Mouse (Mus musculus) E14TG2a.4 (cell line): Measurements from ENCODE around the gene Cnot1.
A peak's percentile ranks its signal among the peaks of the same experiment; 100 is the strongest.
"Not testable (repeated sequence)": the region's sequence is repeated elsewhere in the genome, so short reads cannot be mapped to it uniquely, and the experiment has no call there.

Experiments
- H3K27me3 ChIP-seq: 2 replicates; pipeline ENCODE4 v1.6.1; 2014; ENCODE audit warnings: low read length, control low read depth; ENCODE audit not compliant: insufficient read depth
- H3K36me3 ChIP-seq: 2 replicates; pipeline ENCODE4 v1.6.1; 2014; ENCODE audit warnings: low read length, control low read depth; ENCODE audit not compliant: insufficient read depth
- H3K4me1 ChIP-seq: replicated peaks from 2 replicates; pipeline ENCODE4 v1.6.1; 2014; ENCODE audit warnings: low read depth, low read length, control low read depth
- H3K4me3 ChIP-seq: replicated peaks from 2 replicates; pipeline ENCODE4 v1.5.1; 2014; ENCODE audit warnings: mild to moderate bottlenecking, low read length
- H3K9me3 ChIP-seq: 2 replicates; pipeline ENCODE4 v1.6.1; 2014; ENCODE audit warnings: low read length, control low read depth
- CTCF ChIP-seq: conservative IDR thresholded peaks from 2 replicates; pipeline ENCODE4 v1.5.1; 2014; ENCODE audit warnings: low read length
- NANOG ChIP-seq: IDR thresholded peaks from 2 replicates; pipeline ENCODE4 v1.6.1; 2014; ENCODE audit warnings: borderline replicate concordance, low read length, mixed read lengths
- POU5F1 ChIP-seq: IDR thresholded peaks from 2 replicates; pipeline ENCODE4 v1.6.1; 2014; ENCODE audit warnings: low read length, borderline replicate concordance

The Cnot1 gene

DNA sequence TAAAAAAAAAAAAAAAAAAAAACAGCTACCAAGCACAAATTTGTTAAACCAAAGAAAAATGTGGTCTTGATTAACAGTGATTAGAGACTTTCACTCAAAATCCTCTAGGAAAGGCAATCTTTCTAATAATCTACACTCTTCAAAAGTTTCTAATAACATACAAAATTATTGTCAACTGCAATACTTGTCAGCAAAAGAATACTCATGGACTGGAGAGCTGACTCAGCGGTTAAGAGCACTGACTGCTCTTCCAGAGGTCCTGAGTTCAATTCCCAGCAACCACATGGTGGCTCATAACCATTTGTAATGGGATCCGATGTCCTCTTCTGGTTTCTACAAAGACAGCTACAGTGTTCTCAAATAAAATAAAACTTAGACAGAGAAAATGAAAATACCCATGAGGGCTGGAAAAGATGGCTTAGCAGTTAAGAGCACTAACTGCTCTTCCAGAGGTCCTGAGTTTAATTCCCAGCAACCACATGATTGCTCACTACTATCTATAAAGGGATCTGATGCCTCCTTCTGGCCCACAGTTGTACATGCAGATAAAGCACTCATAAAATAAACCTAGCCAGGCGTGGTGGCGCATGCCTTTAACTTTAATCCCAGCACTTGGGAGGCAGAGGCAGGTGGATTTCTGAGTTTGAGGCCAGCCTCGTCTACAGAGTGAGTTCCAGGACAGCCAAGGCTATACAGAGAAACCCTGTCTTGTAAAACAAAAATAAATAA lies 11.8 kb downstream of the Cnot1 start:
- not testable (repeated sequence) for H3K4me3 ChIP-seq, H3K9me3 ChIP-seq, H3K27me3 ChIP-seq
- 0 out of 2 replicates have a peak, but pooled peaks have one; percentile 7 for TF ChIP-seq CTCF
- H3K36me3 ChIP-seq = peaks cover 82% of the 10 kb centered on the region
- peaks cover 64% of the 10 kb centered on the region for H3K4me1 ChIP-seq

DNA sequence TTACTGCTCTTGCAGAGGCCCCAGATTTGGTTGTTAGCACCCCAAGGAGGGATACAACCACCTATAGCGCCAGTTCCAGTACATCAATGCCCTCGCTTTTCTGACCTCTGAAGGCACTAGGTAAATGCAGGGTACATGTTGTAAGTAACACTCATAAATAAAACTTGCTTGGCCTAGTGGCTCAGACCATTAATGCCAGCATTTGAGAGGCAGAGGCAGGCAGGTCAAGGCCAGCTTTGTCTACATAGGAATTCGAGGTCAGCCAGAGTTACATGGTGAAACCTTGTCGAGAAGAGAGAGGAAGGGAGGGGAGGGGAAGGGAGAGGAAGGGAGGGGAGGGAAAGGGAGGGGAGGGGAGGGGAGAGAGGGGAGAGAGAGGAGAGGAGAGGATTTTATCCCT lies 21.7 kb downstream of the Cnot1 start:
- no peaks in the 10 kb centered on the region for H3K27me3 ChIP-seq
- no peaks in the 10 kb centered on the region for H3K9me3 ChIP-seq
- TF ChIP-seq POU5F1 (no peak), NANOG (no peak), CTCF (no peak)
- H3K36me3 ChIP-seq = peaks cover 87% of the 10 kb centered on the region
- peaks cover 52% of the 10 kb centered on the region for H3K4me1 ChIP-seq
- H3K4me3 ChIP-seq = no peak overlapping the region

DNA sequence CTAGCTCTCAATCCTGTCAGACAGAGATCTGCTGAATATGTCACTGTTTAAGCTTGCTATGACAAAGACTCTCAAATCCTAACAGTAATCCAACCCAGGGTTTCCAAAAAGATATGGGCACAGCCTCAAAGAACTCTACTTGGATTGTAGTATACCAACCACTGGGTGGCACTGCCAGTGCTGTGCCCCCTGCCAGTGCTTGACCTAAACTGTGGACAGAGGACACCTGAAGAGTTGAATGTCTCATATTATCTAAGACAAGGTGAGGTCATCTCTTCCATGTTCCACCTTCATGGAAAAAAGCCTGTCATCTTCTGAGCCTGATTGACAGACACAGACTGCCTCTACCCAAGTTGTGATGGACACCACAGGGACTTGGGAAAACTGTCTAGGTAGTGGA lies 24.6 kb downstream of the Cnot1 start:
- Histone ChIP-seq H3K27me3 (no peaks in the 10 kb centered on the region), H3K36me3 (peaks cover 89% of the 10 kb centered on the region), H3K9me3 (no peaks in the 10 kb centered on the region), H3K4me1 (peaks cover 40% of the 10 kb centered on the region), H3K4me3 (no peak overlapping the region)
- TF ChIP-seq NANOG = no peak
- no peak for TF ChIP-seq CTCF
- no peak for TF ChIP-seq POU5F1

DNA sequence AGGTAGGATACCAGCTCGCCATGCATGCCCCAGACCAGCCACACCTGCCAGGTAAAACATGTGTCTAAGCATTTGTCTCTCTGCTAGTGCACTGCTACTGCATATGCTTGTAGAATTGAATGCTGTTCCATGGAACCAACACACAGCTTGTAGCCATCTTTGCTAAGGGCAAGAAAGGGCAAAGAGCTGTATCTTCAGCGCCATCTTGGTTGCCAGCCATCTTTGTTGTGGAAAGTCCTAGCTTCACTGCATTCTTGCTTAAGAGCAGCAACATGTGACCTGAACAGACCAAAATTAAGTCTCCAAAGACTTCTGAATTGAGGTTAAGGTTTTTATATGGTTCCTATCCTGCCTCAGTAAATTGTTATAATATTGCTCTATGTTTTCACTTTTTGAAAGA lies 25.5 kb downstream of the Cnot1 start:
- Histone ChIP-seq H3K27me3 (no peaks in the 10 kb centered on the region), H3K4me1 (peaks cover 35% of the 10 kb centered on the region)
- no peak for TF ChIP-seq CTCF
- no peak for TF ChIP-seq POU5F1
- TF ChIP-seq NANOG = no peak

DNA sequence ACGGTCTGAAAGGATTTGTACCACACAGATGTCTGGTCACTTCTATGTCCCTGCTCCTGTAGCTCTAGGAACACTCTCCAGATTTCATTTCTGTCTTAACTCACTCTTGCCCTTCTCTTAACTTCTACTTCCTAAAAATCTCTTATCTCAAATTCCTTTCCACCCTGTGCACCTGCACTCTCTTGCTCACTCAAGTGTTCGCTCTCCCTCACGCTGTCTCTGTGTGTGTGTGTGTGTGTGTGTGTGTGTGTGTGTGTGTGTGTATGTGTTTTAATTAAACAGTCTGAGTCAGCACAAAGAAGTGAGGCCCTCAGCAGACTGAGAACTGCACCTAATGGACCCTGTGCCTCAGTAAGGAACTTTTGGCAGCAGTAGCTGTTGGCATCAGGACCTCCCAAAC lies 26.2 kb downstream of the Cnot1 start:
- Histone ChIP-seq H3K4me1 (peaks cover 32% of the 10 kb centered on the region), H3K27me3 (no peaks in the 10 kb centered on the region), H3K36me3 (peaks cover 89% of the 10 kb centered on the region), H3K4me3 (no peak overlapping the region), H3K9me3 (no peaks in the 10 kb centered on the region)
- TF ChIP-seq POU5F1 = no peak
- no peak for TF ChIP-seq CTCF
- no peak for TF ChIP-seq NANOG

More for the DNA sequence above, 25.5 kb downstream of the Cnot1 start:
- Histone ChIP-seq H3K4me3 (no peak overlapping the region), H3K36me3 (peaks cover 89% of the 10 kb centered on the region), H3K9me3 (no peaks in the 10 kb centered on the region)

DNA sequence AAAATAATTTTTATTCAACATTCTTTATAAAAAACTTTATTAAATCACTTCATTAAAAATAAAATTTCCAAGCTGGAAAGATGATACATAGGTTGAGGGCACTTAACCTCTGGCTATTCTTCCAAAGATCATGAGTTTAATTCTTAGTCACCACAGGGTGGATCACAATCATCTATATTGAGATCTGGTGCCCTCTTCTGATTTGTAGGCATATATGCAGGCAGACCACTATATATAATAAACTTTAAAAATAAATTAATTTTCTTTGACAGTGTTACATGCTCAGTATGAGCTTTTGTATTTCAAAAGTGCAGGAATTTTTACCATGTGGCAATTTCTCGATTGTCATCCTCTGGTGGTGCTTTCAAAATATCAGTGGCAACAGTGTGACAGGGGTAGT lies 43.1 kb downstream of the Cnot1 start:
- no peaks in the 10 kb centered on the region for H3K27me3 ChIP-seq
- TF ChIP-seq CTCF = no peak
- no peak for TF ChIP-seq POU5F1
- no peak for TF ChIP-seq NANOG
- no peak overlapping the region for H3K4me3 ChIP-seq
- H3K36me3 ChIP-seq = peaks cover 99% of the 10 kb centered on the region
- no peaks in the 10 kb centered on the region for H3K4me1 ChIP-seq
- H3K9me3 ChIP-seq = no peaks in the 10 kb centered on the region

DNA sequence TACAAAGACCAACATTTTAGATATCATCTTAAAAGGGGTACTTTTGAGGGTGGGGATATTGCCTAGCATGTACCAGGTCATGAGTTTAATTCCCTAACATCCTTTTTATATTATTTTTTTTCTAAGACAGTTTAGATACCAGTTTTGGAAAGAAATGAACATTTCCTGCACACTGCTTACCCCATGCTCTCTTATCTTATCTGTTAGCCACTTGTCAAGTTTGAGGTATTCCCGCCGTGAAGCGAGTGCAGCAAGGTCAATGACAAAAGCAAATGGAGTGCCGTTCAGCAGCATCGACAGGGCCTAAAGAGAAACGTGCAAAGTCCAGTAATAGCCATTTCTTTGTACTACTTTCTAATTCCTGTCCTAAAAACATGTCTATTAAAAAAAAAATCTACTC lies 46.9 kb downstream of the Cnot1 start:
- no peaks in the 10 kb centered on the region for H3K9me3 ChIP-seq
- H3K4me3 ChIP-seq = no peak overlapping the region
- H3K4me1 ChIP-seq = no peaks in the 10 kb centered on the region
- H3K27me3 ChIP-seq = no peaks in the 10 kb centered on the region
- TF ChIP-seq POU5F1 = no peak
- peaks cover 99% of the 10 kb centered on the region for H3K36me3 ChIP-seq

DNA sequence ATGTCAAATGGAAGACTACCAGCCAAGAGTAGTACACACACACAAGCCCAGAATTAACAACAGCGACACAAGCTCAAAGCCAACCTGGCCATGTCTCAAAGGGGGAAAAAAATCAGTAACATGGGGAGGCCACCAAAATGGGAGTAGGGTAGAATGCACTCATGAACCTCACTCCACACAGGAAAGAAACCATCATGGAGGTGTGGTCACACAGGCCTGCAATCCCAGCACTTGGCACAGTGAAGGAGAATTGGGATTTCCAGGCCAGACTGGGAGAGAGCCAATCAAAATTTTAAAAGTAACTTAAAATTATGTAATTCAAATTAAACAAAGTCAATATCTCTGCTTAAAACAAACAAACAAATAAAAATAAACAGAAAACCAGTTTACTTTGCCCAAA lies 55.3 kb downstream of the Cnot1 start:
- Histone ChIP-seq H3K27me3 (no peaks in the 10 kb centered on the region), H3K4me3 (no peak overlapping the region), H3K4me1 (no peaks in the 10 kb centered on the region), H3K36me3 (peaks cover 100% of the 10 kb centered on the region), H3K9me3 (no peaks in the 10 kb centered on the region)
- TF ChIP-seq NANOG = no peak

DNA sequence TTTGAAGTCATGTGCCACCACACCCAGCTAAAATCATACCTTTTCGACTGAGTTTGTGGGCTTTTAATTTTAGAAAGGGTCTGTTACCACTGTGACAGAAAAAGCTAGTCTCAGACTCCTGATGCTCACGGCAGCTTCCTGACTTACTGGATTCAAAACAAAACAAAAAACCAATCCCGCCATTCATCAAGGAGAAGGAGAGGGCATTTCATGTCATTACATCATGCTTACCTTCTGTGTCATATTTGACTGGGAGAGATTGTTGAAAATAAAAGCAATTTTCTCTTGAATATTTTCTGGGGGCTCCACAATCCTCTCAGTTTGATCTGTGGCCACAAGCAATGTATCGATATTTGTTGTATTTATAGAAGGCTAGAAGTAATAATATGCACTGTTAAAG lies 59.2 kb downstream of the Cnot1 start:
- no peaks in the 10 kb centered on the region for H3K9me3 ChIP-seq
- no peaks in the 10 kb centered on the region for H3K4me1 ChIP-seq
- peaks cover 100% of the 10 kb centered on the region for H3K36me3 ChIP-seq
- no peak for TF ChIP-seq CTCF
- TF ChIP-seq POU5F1 = no peak
- TF ChIP-seq NANOG = no peak
- no peaks in the 10 kb centered on the region for H3K27me3 ChIP-seq
- no peak overlapping the region for H3K4me3 ChIP-seq
